Mouse (Mus musculus): ENCODE measurements at regions not wholly inside any gene's neighbourhood (a gene's known extent, or its start where the extent isn't known, plus 50 kb on each side); places are given as distances from the start of the nearest gene placed in this dataset.

DNA sequence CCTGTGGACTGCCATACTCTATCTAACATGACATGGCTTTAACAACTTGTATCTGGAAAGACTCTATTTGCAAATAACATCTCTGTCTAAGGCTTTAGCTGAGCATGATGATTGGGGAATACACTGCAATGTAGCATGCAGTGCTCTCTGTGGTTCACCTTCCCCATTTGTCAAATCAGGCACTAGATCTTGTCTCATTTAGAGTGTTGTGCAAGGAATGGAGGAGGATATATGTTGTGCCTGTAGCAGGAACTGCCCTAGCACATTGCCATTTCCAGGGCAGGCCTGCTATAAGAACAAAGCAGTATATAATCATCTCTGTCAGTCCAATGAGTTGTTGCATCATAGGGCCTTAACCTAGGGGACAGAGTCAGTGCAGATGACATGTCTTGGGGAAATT lies 854.6 kb upstream of the Lrrc6 start:
- H3K4me2 ChIP-seq (ENCODE audit: low read depth): no peak overlapping the region
- no peaks in the 10 kb centered on the region for H3K79me2 ChIP-seq (ENCODE audit: control insufficient read depth, insufficient read depth)
- H3K36me3 ChIP-seq (ENCODE audit: control insufficient read depth, insufficient read depth): no peaks in the 10 kb centered on the region
- H3ac ChIP-seq (ENCODE audit: control insufficient read depth, insufficient read length): no peak overlapping the region
- TF ChIP-seq E2F4 (IDR thresholded peaks at IDR 0.05; ENCODE audit: insufficient read depth): no peak
- no peak for TF ChIP-seq POLR2A (IDR thresholded peaks at IDR 0.05; ENCODE audit: insufficient read length, low read depth)
- no peak for TF ChIP-seq MYOD1 (IDR thresholded peaks at IDR 0.05; ENCODE audit: control insufficient read depth in 1 of 3, insufficient read length in 2 of 3, low read depth in 2 of 3)
- TF ChIP-seq TCF12 (IDR thresholded peaks at IDR 0.05; ENCODE audit: insufficient read depth, poor library complexity, severe bottlenecking): no peak
- no peak for TF ChIP-seq CEBPB (IDR thresholded peaks at IDR 0.05; ENCODE audit: insufficient read depth, poor library complexity, severe bottlenecking)
- no peak for TF ChIP-seq USF1 (IDR thresholded peaks at IDR 0.05; ENCODE audit: low read depth)
- no peak for TF ChIP-seq MAX (IDR thresholded peaks at IDR 0.05; ENCODE audit: low read depth)
- no peaks in the 10 kb centered on the region for H3K27me3 ChIP-seq (ENCODE audit: control insufficient read depth, insufficient read depth, insufficient read length)
- no peak overlapping the region for H3K4me3 ChIP-seq

DNA sequence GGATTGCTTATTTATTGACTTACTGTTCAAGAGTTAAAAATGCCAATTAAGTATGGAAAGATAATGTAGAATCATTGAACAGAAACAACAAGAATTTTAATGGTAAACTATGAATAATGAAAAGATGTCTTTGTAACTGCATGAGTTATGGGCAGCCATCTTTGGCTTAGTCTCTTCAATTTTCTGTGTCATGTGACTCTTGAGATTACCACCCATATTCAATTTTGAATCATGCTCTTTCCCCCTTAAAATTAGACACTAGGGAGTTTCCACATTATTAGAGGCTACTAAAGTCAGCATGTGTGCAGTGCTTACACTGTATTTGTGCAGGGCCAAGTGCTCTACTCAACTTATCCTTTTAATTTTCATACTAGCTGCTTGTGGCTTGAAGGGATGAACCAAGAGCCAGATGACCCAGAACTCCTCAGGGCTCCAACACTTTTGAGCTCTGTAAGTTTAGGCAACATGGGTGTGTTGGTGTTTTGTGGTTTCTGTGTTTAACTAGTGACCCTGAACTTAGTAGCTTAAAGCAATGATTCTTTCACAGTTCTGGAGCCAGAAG lies 854.0 kb upstream of the Lrrc6 start:
- Histone ChIP-seq H3K36me3 (ENCODE audit: control insufficient read depth, insufficient read depth) (no peaks in the 10 kb centered on the region), H3K4me2 (ENCODE audit: low read depth) (no peak overlapping the region), H3K79me2 (ENCODE audit: control insufficient read depth, insufficient read depth) (no peaks in the 10 kb centered on the region), H3K4me3 (no peak overlapping the region), H3ac (ENCODE audit: control insufficient read depth, insufficient read length) (no peak overlapping the region), H3K27me3 (ENCODE audit: control insufficient read depth, insufficient read depth, insufficient read length) (no peaks in the 10 kb centered on the region)
- TF ChIP-seq USF1 (IDR thresholded peaks at IDR 0.05; ENCODE audit: low read depth) (peak; percentile 82), TCF12 (IDR thresholded peaks at IDR 0.05; ENCODE audit: insufficient read depth, poor library complexity, severe bottlenecking) (peak; percentile 51), POLR2A (IDR thresholded peaks at IDR 0.05; ENCODE audit: insufficient read length, low read depth) (no peak), MYOG (IDR thresholded peaks at IDR 0.05; ENCODE audit: control insufficient read depth in 1 of 3, insufficient read depth in 1 of 3, insufficient read length in 2 of 3, low read depth in 2 of 3) (peak in 2 of 3 experiments; percentile 34 to 84), REST (IDR thresholded peaks at IDR 0.05; ENCODE audit: insufficient read depth, insufficient read length) (no peak), TCF3 (IDR thresholded peaks at IDR 0.05; ENCODE audit: insufficient read length, low read depth) (no peak), MYOD1 (IDR thresholded peaks at IDR 0.05; ENCODE audit: control insufficient read depth in 1 of 3, insufficient read length in 2 of 3, low read depth in 2 of 3) (peak in 2 of 3 experiments; percentile 20 to 27), SRF (IDR thresholded peaks at IDR 0.05; ENCODE audit: control insufficient read depth, insufficient read length, low read depth) (no peak), POLR2AphosphoS2 (IDR thresholded peaks at IDR 0.05; ENCODE audit: insufficient read length, low read depth) (no peak), E2F4 (IDR thresholded peaks at IDR 0.05; ENCODE audit: insufficient read depth) (no peak), CEBPB (IDR thresholded peaks at IDR 0.05; ENCODE audit: insufficient read depth, poor library complexity, severe bottlenecking) (no peak), MAX (IDR thresholded peaks at IDR 0.05; ENCODE audit: low read depth) (no peak)

- Histone ChIP-seq H3K79me2 (ENCODE audit: control insufficient read depth, insufficient read depth) (no peaks in the 10 kb centered on the region), H3K27me3 (ENCODE audit: control insufficient read depth, insufficient read depth, insufficient read length) (no peaks in the 10 kb centered on the region), H3K4me2 (ENCODE audit: low read depth) (no peak overlapping the region), H3K4me3 (no peak overlapping the region), H3ac (ENCODE audit: control insufficient read depth, insufficient read length) (no peak overlapping the region), H3K36me3 (ENCODE audit: control insufficient read depth, insufficient read depth) (no peaks in the 10 kb centered on the region)
- TF ChIP-seq POLR2A (IDR thresholded peaks at IDR 0.05; ENCODE audit: insufficient read length, low read depth): no peak
- TF ChIP-seq TCF12 (IDR thresholded peaks at IDR 0.05; ENCODE audit: insufficient read depth, poor library complexity, severe bottlenecking): no peak
- TF ChIP-seq MYOG (IDR thresholded peaks at IDR 0.05; ENCODE audit: control insufficient read depth in 1 of 3, insufficient read depth in 1 of 3, insufficient read length in 2 of 3, low read depth in 2 of 3): no peak
- TF ChIP-seq E2F4 (IDR thresholded peaks at IDR 0.05; ENCODE audit: insufficient read depth): no peak
- TF ChIP-seq POLR2AphosphoS2 (IDR thresholded peaks at IDR 0.05; ENCODE audit: insufficient read length, low read depth): no peak
- no peak for TF ChIP-seq MAX (IDR thresholded peaks at IDR 0.05; ENCODE audit: low read depth)
- no peak for TF ChIP-seq MYOD1 (IDR thresholded peaks at IDR 0.05; ENCODE audit: control insufficient read depth in 1 of 3, insufficient read length in 2 of 3, low read depth in 2 of 3)
- TF ChIP-seq REST (IDR thresholded peaks at IDR 0.05; ENCODE audit: insufficient read depth, insufficient read length): no peak
- no peak for TF ChIP-seq CEBPB (IDR thresholded peaks at IDR 0.05; ENCODE audit: insufficient read depth, poor library complexity, severe bottlenecking)
- no peak for TF ChIP-seq SRF (IDR thresholded peaks at IDR 0.05; ENCODE audit: control insufficient read depth, insufficient read length, low read depth)
- no peak for TF ChIP-seq TCF3 (IDR thresholded peaks at IDR 0.05; ENCODE audit: insufficient read length, low read depth)
- no peak for TF ChIP-seq USF1 (IDR thresholded peaks at IDR 0.05; ENCODE audit: low read depth)
Measured at GRCm38 (mm10) chr15:67349501-67349900, 848.8 kb upstream of the Lrrc6 start.

GRCm38 (mm10) chr15:67345179-67346148 lies 844.8 kb upstream of the Lrrc6 start:
- Histone ChIP-seq H3K27me3 (ENCODE audit: control insufficient read depth, insufficient read depth, insufficient read length) (no peaks in the 10 kb centered on the region), H3K4me2 (ENCODE audit: low read depth) (no peak overlapping the region), H3K36me3 (ENCODE audit: control insufficient read depth, insufficient read depth) (no peaks in the 10 kb centered on the region), H3K4me3 (no peak overlapping the region), H3ac (ENCODE audit: control insufficient read depth, insufficient read length) (no peak overlapping the region), H3K79me2 (ENCODE audit: control insufficient read depth, insufficient read depth) (no peaks in the 10 kb centered on the region)
- TF ChIP-seq POLR2AphosphoS2 (IDR thresholded peaks at IDR 0.05; ENCODE audit: insufficient read length, low read depth) (no peak), POLR2A (IDR thresholded peaks at IDR 0.05; ENCODE audit: insufficient read length, low read depth) (no peak), SRF (IDR thresholded peaks at IDR 0.05; ENCODE audit: control insufficient read depth, insufficient read length, low read depth) (no peak), MAX (IDR thresholded peaks at IDR 0.05; ENCODE audit: low read depth) (no peak), CEBPB (IDR thresholded peaks at IDR 0.05; ENCODE audit: insufficient read depth, poor library complexity, severe bottlenecking) (no peak), TCF3 (IDR thresholded peaks at IDR 0.05; ENCODE audit: insufficient read length, low read depth) (no peak), E2F4 (IDR thresholded peaks at IDR 0.05; ENCODE audit: insufficient read depth) (no peak)

All from myocyte (in vitro differentiated cells).